9 mouse cellular contexts compared by ENCODE assay signal in the genomic region with DNA sequence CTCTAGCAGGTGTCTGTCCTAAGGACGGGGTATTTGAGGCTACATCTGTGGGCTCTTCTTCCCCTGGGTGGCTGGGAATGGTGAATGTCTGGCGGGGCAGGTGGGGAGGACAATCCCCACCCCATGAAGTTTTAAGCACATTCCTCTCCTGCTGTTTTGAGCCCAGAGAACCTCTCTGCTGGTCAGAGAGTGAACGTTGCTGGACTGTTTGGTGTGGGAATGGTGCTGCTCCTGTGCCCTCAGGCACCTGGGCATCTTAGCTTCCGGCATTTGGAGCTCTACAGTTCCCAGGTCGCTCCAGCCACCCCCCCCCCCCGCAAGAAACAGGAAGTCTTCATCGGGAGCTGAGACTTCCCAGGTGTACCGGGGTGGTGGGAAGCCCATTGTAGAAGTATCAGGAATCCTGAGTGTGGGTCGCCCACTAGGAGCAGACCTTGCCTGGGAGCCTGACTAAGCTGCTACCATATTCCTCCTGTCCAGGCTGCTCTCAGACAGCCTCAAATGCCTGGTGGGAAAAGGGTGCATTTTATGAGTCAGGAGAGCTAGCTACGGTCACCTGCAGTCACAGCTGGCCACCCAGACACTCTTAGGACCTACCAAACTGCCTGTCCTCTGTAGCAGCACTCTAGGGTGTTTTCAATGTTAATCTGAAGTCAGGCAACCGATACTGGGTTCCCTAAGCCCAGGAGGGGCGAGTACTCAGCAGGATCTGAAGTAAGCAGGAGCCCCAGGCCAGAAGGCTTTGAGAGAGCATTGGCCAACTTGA. TPM values are rescaled to one million over a fixed set of nuclear protein-coding genes. Genes with fewer than 3 reads are reported as not detected.
DNase-seq lines count a peak whose midpoint lies in the region; ATAC-seq and TF ChIP-seq lines count a peak whose summit lies in the region.
"Had no signal": no experiment of that assay in that cellular context is flagged by ENCODE, and none has a peak within 500 bp of the region (broad histone marks: within the 10 kb centered on the region; RNA-seq: fewer than 3 reads in every experiment).

No protein-coding gene starts in this region.

- no peak for TF ChIP-seq CTCF in left cerebral cortex, adult 2 months (IDR thresholded peaks at IDR 0.05)

- 49% methylated on average over 12 of the region's 12 CpGs for whole genome bisulfite sequencing in liver, embryonic 12.5 days (ENCODE audit: insufficient replicate concordance)
- WGBS in midbrain, embryonic 14.5 days: 49% methylated on average over 12 of the region's 12 CpGs

- intact Hi-C loops in heart, postnatal 14 days (cut with DNase I): loop anchor here (1.0 to 5.0 kb wide), 4 partner anchors 70 to 195 kb away; no protein-coding TSS in a partner anchor
- intact Hi-C loops in left cerebral cortex, adult 2 months (cut with DNase I): loop anchor here (1.0 to 10.0 kb wide), 5 partner anchors 66 to 292 kb away; no protein-coding TSS in a partner anchor

- no peak for ATAC-seq in liver, embryonic 12.5 days
- no peak for ATAC-seq in midbrain, embryonic 14.5 days (ENCODE audit: low FRiP score, low TSS enrichment)

- H3K4me2 ChIP-seq in liver, embryonic 12.5 days: peak overlapping the region; percentile 91
- H3K4me2 ChIP-seq in midbrain, embryonic 14.5 days (ENCODE audit: low read length): no peak overlapping the region

- peak; percentile 3 for DNase-seq in adrenal gland, postnatal 14 days
- DNase-seq in adrenal gland, postnatal 25 days: no peak
- no peak for DNase-seq in liver
- peak; percentile 2 to 8 for DNase-seq in heart, postnatal 14 days
- DNase-seq in midbrain, embryonic 14.5 days: no peak
- DNase-seq in left cerebral cortex, adult 2 months (ENCODE audit: extremely low spot score in 1 of 2, low spot score in 2 of 2): no peak
- DNase-seq in layer of hippocampus, adult 18-20 months (ENCODE audit: low spot score in 2 of 2): no peak
- DNase-seq: thymus, postnatal 25 days had no signal

- H3K4me1 ChIP-seq in liver, embryonic 12.5 days: peaks cover 81% of the 10 kb centered on the region
- H3K4me1 ChIP-seq in midbrain, embryonic 14.5 days (ENCODE audit: control insufficient read depth, insufficient read depth, low read length): peaks cover 48% of the 10 kb centered on the region

- peak overlapping the region; percentile 66; the same call in 1 of the 2 replicates for H3K4me3 ChIP-seq in liver, embryonic 12.5 days
- no peak overlapping the region for H3K4me3 ChIP-seq in midbrain, embryonic 14.5 days (replicated peaks; ENCODE audit: low read depth, low read length)
- H3K4me3 ChIP-seq in left cerebral cortex, adult 2 months: no peak overlapping the region

- H3K27me3 ChIP-seq in liver, embryonic 12.5 days (replicated peaks): peaks cover 28% of the 10 kb centered on the region
- H3K27me3 ChIP-seq in midbrain, embryonic 14.5 days (ENCODE audit: control insufficient read depth, insufficient read depth, low read length): peaks cover 7% of the 10 kb centered on the region; the same call in 1 of the 2 replicates

- H3K9me3 ChIP-seq in liver, embryonic 12.5 days (replicated peaks): no peaks in the 10 kb centered on the region
- H3K9me3 ChIP-seq in midbrain, embryonic 14.5 days (ENCODE audit: control insufficient read depth, low read length): no peaks in the 10 kb centered on the region

- no peaks in the 10 kb centered on the region for H3K36me3 ChIP-seq in liver, embryonic 12.5 days
- no peaks in the 10 kb centered on the region for H3K36me3 ChIP-seq in midbrain, embryonic 14.5 days (ENCODE audit: control insufficient read depth, insufficient read depth, low read length)

- peak overlapping the region; percentile 91; the same call in 1 of the 2 replicates for H3K27ac ChIP-seq in liver, embryonic 12.5 days
- H3K27ac ChIP-seq in midbrain, embryonic 14.5 days (replicated peaks; ENCODE audit: low read depth, low read length): 0 out of 2 replicates have a peak overlapping the region, but pooled peaks have one; percentile 6
- no peak overlapping the region for H3K27ac ChIP-seq in left cerebral cortex, adult 2 months

- peak overlapping the region; percentile 80 for H3K9ac ChIP-seq in liver, embryonic 12.5 days
- no peak overlapping the region for H3K9ac ChIP-seq in midbrain, embryonic 14.5 days (replicated peaks; ENCODE audit: low read length)

RNA-seq across cellular contexts. Expression of a gene that starts 41.8 kb away (rescaled TPM):
- 1,064 and 1,109 TPM in 2 replicates for total RNA-seq in adrenal gland, postnatal 14 days (2021)
- total RNA-seq in adrenal gland, postnatal 25 days (2021): 1,036 and 1,352 TPM in 2 replicates
- polyA plus RNA-seq in liver, embryonic 12.5 days (2016; fragmentation: Nextera tagmentation; extraction: Ambion mirVana): 952 and 1,008 TPM in 2 replicates
- total RNA-seq in heart, postnatal 14 days (2021): 100 to 1,000 TPM; 451 to 520 TPM
- polyA plus RNA-seq in midbrain, embryonic 14.5 days (2014; fragmentation: Nextera tagmentation; extraction: Ambion mirVana): 4,502 and 4,930 TPM in 2 replicates
- 1,000 to 10,000 TPM; 1,100 to 1,129 TPM for total RNA-seq in left cerebral cortex, adult 2 months (2021)
- total RNA-seq in layer of hippocampus, adult 18-20 months (2021): 1,000 to 10,000 TPM; 1,279 to 1,291 TPM

RNA-seq across cellular contexts. Expression of a gene that starts 54.8 kb away (rescaled TPM):
- 0.37 and 0.71 TPM in 2 replicates for total RNA-seq in adrenal gland, postnatal 14 days (2021)
- total RNA-seq in adrenal gland, postnatal 25 days (2021): 0.79 TPM in 1 of 2 replicates, not detected in the other
- polyA plus RNA-seq in liver, embryonic 12.5 days (2016; fragmentation: Nextera tagmentation; extraction: Ambion mirVana): 0.16 and 0.18 TPM in 2 replicates
- total RNA-seq in heart, postnatal 14 days (2021): not detected
- polyA plus RNA-seq in midbrain, embryonic 14.5 days (2014; fragmentation: Nextera tagmentation; extraction: Ambion mirVana): 1.7 and 2.5 TPM in 2 replicates
- total RNA-seq in left cerebral cortex, adult 2 months (2021): under 1 TPM in 1 of 2 experiments, not detected in 1; 0.25 TPM
- under 1 TPM in 1 of 2 experiments, not detected in 1; 0.61 TPM for total RNA-seq in layer of hippocampus, adult 18-20 months (2021)

Comparison
In these comparisons a context has a peak if more than half of its experiments do, and no peak if none do; other contexts are left out.
1. DNase-seq: peak in adrenal gland, postnatal 14 days (single experiment) and heart, postnatal 14 days (2 of 2); none in adrenal gland, postnatal 25 days (single experiment), liver (single experiment), midbrain, embryonic 14.5 days (single experiment), left cerebral cortex, adult 2 months (0 of 2) and layer of hippocampus, adult 18-20 months (0 of 2).